Comparison of ENCODE assay signal across 20 mouse cellular contexts in the genomic region with DNA sequence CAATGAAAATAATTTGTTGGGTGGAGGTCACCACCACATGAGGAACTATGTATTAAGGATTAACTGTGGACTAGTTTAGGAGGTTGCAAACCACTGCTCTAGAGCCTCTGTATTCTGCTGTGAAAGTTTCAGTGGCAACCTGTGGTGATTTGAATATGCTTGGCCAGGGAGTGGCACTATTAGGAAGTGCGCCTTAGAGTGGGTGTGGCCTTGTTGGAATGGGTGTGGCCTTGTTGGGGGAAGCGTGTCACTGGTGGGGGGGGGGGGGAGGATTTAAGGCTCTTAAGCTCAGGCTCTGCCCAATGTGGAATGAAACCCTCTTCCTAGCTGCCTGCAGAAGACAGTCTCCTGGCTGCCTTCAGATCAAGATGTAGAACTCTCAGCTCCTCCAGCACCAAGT.
"Had no signal": no experiment of that assay in that cellular context is flagged by ENCODE, and none has a peak within 500 bp of the region (broad histone marks: within the 10 kb centered on the region; RNA-seq: fewer than 3 reads in every experiment).

No protein-coding gene starts in this region.

- H3K4me3 ChIP-seq: kidney, embryonic 15.5 days; left cerebral cortex, adult 2 months; lung, embryonic 15.5 days; megakaryocyte, embryonic 14.5 days; midbrain, embryonic 10.5 days; midbrain, embryonic 13.5 days; myocyte; neural tube, embryonic 13.5 days had no signal

- H3K9me3 ChIP-seq: kidney, embryonic 15.5 days; lung, embryonic 15.5 days; midbrain, embryonic 10.5 days; midbrain, embryonic 13.5 days; neural tube, embryonic 13.5 days had no signal

- H3K4me1 ChIP-seq: kidney, embryonic 15.5 days; lung, embryonic 15.5 days; midbrain, embryonic 10.5 days; midbrain, embryonic 13.5 days had no signal

- DNase-seq: kidney, adult 8-10 months; kidney, postnatal 10 days; kidney, postnatal 36 days; layer of hippocampus, postnatal 36 days; lung, adult 18-20 months; lung, postnatal 10 days; lung, postnatal 36 days; thymus, postnatal 25 days had no signal

- ATAC-seq: midbrain, embryonic 13.5 days; midbrain, embryonic 16.5 days had no signal

- H3K36me3 ChIP-seq: kidney, embryonic 15.5 days; lung, embryonic 15.5 days; midbrain, embryonic 10.5 days; midbrain, embryonic 13.5 days; neural tube, embryonic 13.5 days had no signal

- H3K27me3 ChIP-seq: kidney, embryonic 15.5 days; lung, embryonic 15.5 days; midbrain, embryonic 13.5 days; neural tube, embryonic 13.5 days had no signal

- H3K4me2 ChIP-seq: kidney, embryonic 15.5 days; liver, embryonic 11.5 days; lung, embryonic 15.5 days; midbrain, embryonic 13.5 days; neural tube, embryonic 13.5 days had no signal

- H3K27ac ChIP-seq: kidney, embryonic 15.5 days; left cerebral cortex, adult 2 months; liver, embryonic 14.5 days; lung, embryonic 15.5 days; midbrain, embryonic 10.5 days; midbrain, embryonic 13.5 days; neural tube, embryonic 13.5 days; stomach, postnatal 0 days had no signal

- H3K9ac ChIP-seq: kidney, embryonic 15.5 days; liver, embryonic 14.5 days; lung, embryonic 15.5 days; midbrain, embryonic 13.5 days; neural tube, embryonic 13.5 days had no signal
